Mouse (Mus musculus): ENCODE data around the gene Btbd3.

DNA sequence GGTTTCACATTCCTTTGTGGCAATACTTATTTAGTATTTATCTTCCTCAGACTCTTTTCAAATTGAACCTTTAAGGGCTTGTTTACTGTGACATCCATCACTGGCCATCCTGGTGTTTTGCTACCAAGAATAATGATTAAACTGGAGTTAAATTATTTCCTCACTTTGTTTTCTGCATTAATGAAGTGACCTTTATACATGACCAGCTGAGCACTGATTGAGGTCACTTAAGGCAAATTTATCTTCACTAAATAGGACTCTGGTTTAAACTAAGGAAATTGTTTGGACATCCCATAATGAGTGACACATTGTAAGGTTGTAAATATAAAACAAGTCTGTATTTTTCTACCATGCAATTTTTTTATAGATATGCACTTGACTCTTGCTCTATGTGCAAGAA, 235.8 kb downstream of the Btbd3 start:
- TF ChIP-seq CTCF (IDR thresholded peaks at IDR 0.05; ENCODE audit: low read depth) (no peak), EP300 (IDR thresholded peaks at IDR 0.05; ENCODE audit: low read depth) (no peak)

All from liver, postnatal 0 days (tissue).